Mouse (Mus musculus): Measurements from ENCODE around the gene Matk.

Matk gene

GRCm38 (mm10) chr10:81242021-81242420 is 10.7 kb upstream of the Matk start:
- no peak for DNase-seq (ENCODE audit: low spot score)

GRCm38 (mm10) chr10:81244146-81244545 is 8.6 kb upstream of the Matk start:
- no peak for DNase-seq (ENCODE audit: low spot score)

GRCm38 (mm10) chr10:81244595-81244994 is 8.1 kb upstream of the Matk start:
- peak; percentile 70 for DNase-seq (ENCODE audit: low spot score)

- DNase-seq (ENCODE audit: low spot score) = no peak
Observed at GRCm38 (mm10) chr10:81245166-81245565, 7.6 kb upstream of the Matk start.

GRCm38 (mm10) chr10:81247804-81248203 is 4.9 kb upstream of the Matk start:
- DNase-seq (ENCODE audit: low spot score) = no peak

GRCm38 (mm10) chr10:81249442-81249841 is 3.3 kb upstream of the Matk start:
- no peak for DNase-seq (ENCODE audit: low spot score)

- no peak for DNase-seq (ENCODE audit: low spot score)
Observed at GRCm38 (mm10) chr10:81254886-81255285, 2.2 kb downstream of the Matk start.

- DNase-seq (ENCODE audit: low spot score) = no peak
Observed at GRCm38 (mm10) chr10:81257158-81258039, 4.7 kb downstream of the Matk start.

- DNase-seq (ENCODE audit: low spot score) = no peak
Observed at GRCm38 (mm10) chr10:81259225-81259884, 6.6 kb downstream of the Matk start.

GRCm38 (mm10) chr10:81261025-81261424 is 8.3 kb downstream of the Matk start:
- DNase-seq (ENCODE audit: low spot score) = no peak

- DNase-seq (ENCODE audit: low spot score) = no peak
Observed at GRCm38 (mm10) chr10:81265540-81265939, 12.8 kb downstream of the Matk start.

- DNase-seq (ENCODE audit: low spot score) = peak; percentile 96
Observed at GRCm38 (mm10) chr10:81266211-81267105, 13.7 kb downstream of the Matk start, which contains the start of the genes Mrpl54 and Apba3. Gene Mrpl54 (minus strand): TSS chr10:81266934. Gene Apba3 (plus strand): TSS chr10:81266960.

- peak; percentile 62 for DNase-seq (ENCODE audit: low spot score)
Observed at GRCm38 (mm10) chr10:81268056-81268455, 15.3 kb downstream of the Matk start.

GRCm38 (mm10) chr10:81268643-81269412 is 16.1 kb downstream of the Matk start:
- DNase-seq (ENCODE audit: low spot score) = no peak

- DNase-seq (ENCODE audit: low spot score) = no peak
Observed at GRCm38 (mm10) chr10:81272356-81272755, 19.6 kb downstream of the Matk start.

GRCm38 (mm10) chr10:81273842-81274241 is 21.1 kb downstream of the Matk start:
- no peak for DNase-seq (ENCODE audit: low spot score)

- no peak for DNase-seq (ENCODE audit: low spot score)
Observed at GRCm38 (mm10) chr10:81277676-81278075, 24.9 kb downstream of the Matk start.

GRCm38 (mm10) chr10:81279496-81279895 is 26.8 kb downstream of the Matk start:
- no peak for DNase-seq (ENCODE audit: low spot score)

GRCm38 (mm10) chr10:81284189-81284588 is 31.5 kb downstream of the Matk start:
- no peak for DNase-seq (ENCODE audit: low spot score)

- DNase-seq (ENCODE audit: low spot score) = no peak
Observed at GRCm38 (mm10) chr10:81284719-81285118, 32.0 kb downstream of the Matk start.

- peak; percentile 81 for DNase-seq (ENCODE audit: low spot score)
Observed at GRCm38 (mm10) chr10:81285694-81286450, 33.1 kb downstream of the Matk start.
